Mouse (Mus musculus): ENCODE measurements around the gene Sh3bp5l. TPM values are rescaled to one million over a fixed set of nuclear protein-coding genes. Genes with fewer than 3 reads are reported as not detected.
"Not testable (repeated sequence)": the region's sequence is repeated elsewhere in the genome, so short reads cannot be mapped to it uniquely, and the experiment has no call there.

Sh3bp5l gene
- total RNA-seq, 4 experiments from 2014 or later: 25.4 to 36.8 (median 30.4) TPM

GRCm38 (mm10) chr11:58322824-58323569 lies 7.5 kb upstream of the Sh3bp5l start:
- peak; percentile 96 for DNase-seq (ENCODE audit: low spot score)

DNA sequence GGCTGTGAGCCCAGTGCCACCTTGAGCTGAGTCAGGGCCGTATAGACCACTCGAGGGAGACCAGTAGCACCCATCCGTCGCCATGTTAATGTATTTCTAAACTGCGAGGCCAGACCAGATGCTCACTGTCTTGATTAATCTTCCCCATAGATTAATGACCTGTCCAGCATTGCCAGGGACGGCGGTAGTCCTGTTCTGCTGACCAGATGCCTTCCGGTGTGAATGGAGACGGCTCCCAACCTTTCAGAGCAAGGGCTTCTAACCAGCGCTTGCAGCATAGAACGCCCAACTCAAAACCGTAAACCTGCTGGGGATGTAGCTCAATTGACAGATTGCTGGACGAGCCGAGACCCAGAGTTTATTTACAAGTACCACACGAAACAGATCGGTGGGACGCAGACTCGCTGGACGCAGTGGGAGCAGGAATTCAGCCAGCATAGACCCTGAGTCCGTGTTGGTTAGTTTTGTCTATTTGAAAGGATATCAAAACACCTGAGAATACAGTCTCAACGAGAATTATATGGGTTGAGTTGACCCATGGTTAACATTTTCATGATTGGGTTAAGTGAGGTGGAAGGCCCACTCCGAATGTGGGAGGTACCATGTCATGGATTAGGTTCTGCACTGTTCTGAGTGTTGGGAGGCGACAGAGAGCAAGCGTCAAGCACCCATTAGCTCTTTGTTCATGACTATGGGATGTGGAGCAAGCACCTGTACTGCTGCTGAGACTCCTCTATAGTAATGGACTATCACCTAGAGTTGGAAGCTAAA lies 6.8 kb upstream of the Sh3bp5l start:
- DNase-seq (ENCODE audit: low spot score): no peak

DNA sequence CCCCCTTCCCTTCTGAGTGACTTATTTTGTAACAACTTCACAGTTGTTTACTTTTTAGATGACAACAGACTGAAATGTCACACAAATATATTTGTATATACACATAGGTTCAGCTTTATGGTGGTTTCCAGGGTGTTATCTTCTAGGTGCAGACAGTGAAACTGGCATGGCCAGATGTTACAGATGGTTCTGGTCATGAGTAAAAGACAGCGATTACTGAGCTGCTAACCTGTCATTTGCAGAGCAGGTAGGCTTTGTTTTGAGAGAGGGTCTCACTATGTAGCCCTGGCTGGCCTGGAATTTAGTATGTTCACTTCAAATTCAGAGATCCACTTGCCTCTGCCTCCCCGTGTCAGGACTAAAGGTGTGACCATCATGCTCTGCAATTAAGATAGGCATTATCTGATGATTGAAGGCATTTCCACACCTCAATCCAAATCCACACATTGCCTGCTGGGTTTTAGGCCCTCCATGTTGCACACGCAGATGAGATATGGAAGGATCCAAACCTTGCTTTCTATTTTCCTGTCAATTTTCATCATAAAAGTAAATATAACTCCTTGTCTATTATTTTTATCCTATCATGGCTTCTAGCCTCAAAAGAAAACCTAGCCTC lies 5.8 kb upstream of the Sh3bp5l start:
- no peak for DNase-seq (ENCODE audit: low spot score)

DNA sequence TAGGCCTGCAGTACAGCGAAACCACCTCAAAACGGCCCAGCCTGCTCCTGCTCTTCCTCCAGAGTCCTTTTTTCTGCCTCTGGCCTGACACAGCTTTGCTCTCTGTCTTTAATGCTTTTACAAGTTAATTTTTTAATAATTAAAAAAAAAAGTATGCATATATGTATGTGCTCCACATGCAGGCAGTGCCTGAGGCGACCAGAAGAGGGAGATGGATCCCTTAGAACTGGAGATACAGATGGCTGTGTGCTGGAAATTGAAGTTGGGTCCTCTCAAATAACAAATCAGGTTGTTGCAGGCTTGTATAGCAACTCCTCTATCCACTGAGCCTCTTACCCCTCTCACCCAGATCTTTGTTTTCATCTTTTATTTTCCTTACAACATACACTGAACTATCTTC lies 3.7 kb upstream of the Sh3bp5l start:
- DNase-seq (ENCODE audit: low spot score): no peak

GRCm38 (mm10) chr11:58329906-58330275 lies 633 bp upstream of the Sh3bp5l start:
- no peak for DNase-seq (ENCODE audit: low spot score)

GRCm38 (mm10) chr11:58331149-58331495 lies 598 bp downstream of the Sh3bp5l start:
- DNase-seq (ENCODE audit: low spot score): no peak

- DNase-seq (ENCODE audit: low spot score): no peak
Measured at GRCm38 (mm10) chr11:58331546-58331945, 1.0 kb downstream of the Sh3bp5l start.

GRCm38 (mm10) chr11:58334746-58335145 lies 4.2 kb downstream of the Sh3bp5l start:
- DNase-seq (ENCODE audit: low spot score): peak; percentile 53

DNA sequence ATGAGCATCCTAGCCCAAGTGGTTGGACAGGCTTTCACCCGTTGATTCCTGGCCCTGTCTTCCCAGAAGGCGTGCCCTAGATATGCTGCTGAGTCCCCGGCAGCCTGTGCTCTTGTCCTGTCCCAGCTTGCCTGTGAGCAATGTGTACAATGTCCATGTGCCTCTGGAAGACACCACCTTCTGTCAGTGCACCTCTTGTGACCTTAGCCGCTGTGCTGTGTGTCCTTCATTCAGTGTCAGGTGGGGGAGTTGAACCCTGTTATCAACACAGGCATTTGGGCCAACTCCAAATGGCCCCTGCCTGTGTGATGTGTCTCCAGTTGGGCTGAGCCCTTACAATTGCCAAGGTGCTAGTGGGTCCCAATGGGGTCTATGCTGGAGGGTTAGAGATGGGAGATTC lies 16.2 kb downstream of the Sh3bp5l start:
- DNase-seq (ENCODE audit: low spot score): no peak

DNA sequence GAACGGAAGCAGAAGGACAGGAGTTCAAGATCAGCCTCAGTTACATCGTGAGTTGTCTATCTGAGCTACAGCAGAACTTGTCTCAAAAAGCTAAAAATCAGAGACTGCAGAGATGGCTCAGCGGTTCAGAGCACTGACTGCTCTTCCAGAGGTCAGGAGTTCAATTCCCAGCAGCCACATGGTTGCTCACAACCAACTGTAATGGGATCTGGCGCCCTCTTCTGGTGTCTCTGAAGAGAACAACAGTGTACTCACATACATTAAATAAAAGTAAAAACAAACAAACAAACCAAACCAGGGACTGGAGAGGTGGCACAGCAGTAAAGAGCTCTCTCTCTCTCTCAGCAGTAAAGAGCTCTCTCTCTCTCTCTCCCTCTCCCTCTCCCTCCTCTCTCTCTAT lies 20.1 kb downstream of the Sh3bp5l start:
- no peak for DNase-seq (ENCODE audit: low spot score)

GRCm38 (mm10) chr11:58351179-58351578 lies 20.7 kb downstream of the Sh3bp5l start:
- DNase-seq (ENCODE audit: low spot score): no peak

DNA sequence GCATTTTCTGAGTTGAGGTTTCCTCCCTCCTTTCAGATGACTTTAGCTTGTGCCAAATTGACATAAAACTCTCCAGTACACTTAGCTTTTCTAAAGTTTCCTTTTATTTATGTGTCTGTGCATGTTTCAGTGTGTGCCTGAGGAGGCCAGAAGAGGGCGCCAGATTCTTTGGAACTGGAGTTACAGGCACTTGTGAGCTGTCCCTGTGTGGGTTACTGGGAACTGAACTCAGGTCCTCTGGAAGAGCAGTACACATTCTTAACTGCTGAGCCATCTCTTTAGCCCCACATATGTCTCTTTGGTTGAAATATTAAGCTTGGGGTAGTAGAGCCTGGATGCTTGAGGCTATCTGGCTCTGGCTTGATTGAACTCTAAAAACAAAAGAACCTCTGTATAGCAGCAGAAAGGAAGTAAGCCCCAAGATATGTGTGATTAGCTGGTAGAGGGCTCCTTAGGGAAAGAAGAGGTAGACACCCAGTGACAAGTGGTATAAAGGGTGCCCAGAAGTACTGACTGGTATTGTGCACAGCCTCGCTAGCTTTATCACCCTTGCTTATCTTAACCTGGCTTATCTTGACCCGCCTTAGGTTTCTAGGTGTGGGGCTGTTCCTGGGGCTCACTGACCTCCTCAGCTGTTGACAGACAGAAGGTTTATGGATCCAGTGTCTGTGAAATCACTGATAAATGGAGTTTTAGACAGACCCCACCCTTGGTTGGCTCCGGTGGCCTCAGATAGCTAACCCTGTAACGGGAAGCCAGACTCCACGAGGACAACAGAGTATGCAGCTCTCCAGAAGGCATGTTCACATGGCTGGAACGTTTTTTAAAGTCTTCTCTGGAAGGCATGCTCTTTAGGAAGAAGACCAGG lies 22.4 kb downstream of the Sh3bp5l start:
- DNase-seq (ENCODE audit: low spot score): no peak

DNA sequence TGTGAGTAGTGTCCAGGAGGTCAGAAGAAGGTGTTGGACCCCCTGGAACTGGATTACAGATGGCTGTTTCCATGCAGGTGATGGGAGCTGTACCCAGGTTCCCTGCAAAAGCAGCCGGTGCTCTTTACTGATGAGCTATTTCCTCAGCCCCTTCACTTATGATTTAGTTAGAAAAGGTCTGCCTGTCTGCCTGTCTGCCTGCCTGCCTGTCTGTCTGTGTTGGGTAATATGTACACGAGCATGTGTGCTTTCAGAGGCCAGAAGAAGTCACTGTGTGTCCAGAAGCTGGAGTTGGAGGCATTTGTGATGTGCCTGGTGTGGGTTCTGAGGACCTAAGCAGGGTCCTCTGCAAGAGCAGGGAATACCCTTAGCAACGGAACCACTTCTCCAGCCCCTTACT lies 23.2 kb downstream of the Sh3bp5l start:
- no peak for DNase-seq (ENCODE audit: low spot score)

DNA sequence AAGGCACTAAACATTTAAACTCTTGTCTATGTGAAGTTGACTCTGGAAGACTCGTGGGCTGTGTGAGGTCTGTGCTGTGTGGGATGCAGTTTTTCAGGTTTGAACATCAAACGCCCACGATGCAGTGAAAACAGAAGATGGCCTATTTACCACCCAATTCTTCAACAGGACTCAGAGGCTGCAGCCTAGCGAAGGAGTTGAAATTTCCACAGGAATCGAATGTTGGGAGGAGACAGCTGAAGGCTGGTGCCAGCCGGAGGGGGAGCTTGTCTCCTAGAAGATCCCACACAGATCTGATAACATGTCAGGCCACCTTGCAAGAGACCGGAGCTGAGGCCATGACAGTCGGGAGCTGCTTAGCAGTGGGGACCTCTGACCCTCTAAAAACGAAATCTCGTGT lies 24.0 kb downstream of the Sh3bp5l start:
- DNase-seq (ENCODE audit: low spot score): no peak

- no peak for DNase-seq (ENCODE audit: low spot score)
Measured at GRCm38 (mm10) chr11:58354927-58355326, 24.4 kb downstream of the Sh3bp5l start.

DNA sequence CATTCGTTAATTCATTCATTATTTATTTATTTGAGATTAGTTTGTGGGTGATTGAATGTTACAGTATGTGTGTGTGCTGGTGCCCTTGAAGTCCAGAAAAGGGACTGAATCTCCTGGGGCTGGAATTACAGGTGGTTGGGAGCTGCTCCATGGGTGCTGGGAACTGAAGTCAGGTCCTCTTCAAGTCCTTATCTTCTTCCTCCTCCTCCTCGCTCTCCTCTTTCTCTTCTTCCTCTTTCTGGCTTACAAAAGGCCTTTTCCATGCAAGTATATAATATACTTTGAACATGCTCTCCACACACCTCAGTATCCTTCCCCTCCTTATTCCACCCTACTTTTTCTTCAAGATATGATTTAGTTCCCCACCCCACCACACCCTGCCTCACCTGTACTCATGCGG lies 26.5 kb downstream of the Sh3bp5l start:
- DNase-seq (ENCODE audit: low spot score): no peak

DNA sequence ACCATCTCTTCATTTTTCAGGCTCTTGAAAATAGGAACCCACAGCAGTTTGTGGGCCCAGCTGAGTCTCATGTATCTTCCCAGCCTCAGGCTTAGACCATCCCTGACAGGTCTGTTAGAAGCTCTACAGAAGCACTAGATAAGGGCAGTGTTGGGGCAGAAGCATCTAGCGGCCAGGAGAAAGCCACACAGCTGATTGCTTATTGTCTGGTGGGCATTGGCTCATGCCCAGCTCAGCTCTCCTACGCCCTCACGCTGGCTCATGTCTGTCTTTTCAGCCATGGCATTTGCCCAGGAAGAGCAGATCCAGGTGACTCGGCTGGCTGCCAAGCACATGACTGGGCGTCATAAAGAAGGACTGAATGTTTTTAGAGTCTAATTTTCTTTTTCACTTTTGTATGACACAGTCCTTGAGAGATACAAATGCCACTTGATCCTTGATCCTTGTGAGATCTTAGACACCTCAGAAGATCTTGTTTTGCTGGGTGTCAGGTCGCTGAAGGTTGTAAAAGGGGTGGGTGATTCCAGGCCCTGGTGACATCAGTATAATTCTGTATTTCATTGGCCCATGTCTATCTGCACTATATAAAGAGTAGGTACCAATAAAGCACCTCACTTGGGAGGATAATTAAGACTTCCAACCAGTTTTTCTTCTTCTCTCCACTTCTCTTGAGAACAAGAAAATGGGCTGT lies 27.5 kb downstream of the Sh3bp5l start:
- no peak for DNase-seq (ENCODE audit: low spot score)

- DNase-seq (ENCODE audit: low spot score): not testable (repeated sequence)
Measured at GRCm38 (mm10) chr11:58362562-58362961, 32.0 kb downstream of the Sh3bp5l start.

- no peak for DNase-seq (ENCODE audit: low spot score)
Measured at GRCm38 (mm10) chr11:58364454-58364853, 33.9 kb downstream of the Sh3bp5l start.

- not testable (repeated sequence) for DNase-seq (ENCODE audit: low spot score)
Measured at GRCm38 (mm10) chr11:58366191-58366590, 35.7 kb downstream of the Sh3bp5l start.

DNA sequence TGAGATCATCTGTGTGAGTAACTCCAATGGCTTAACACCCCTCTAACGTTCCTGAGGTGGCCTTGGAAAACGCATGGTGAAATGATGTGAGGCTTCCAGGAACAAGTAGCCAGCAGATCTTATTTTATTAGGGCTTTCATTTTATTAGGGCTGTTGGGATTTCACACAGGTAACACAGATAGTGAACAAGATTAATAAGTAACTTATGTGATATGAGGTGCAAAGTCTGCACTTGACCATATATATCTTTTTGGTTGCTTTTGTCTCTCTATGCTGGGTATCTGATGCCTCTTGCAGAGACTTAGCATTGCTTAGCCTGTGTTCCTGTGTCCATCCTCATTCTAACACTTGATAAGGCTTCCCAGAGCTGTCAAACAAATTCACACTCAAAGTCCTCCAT lies 46.7 kb downstream of the Sh3bp5l start:
- no peak for DNase-seq (ENCODE audit: low spot score)
